Mouse (Mus musculus): ENCODE data around the gene Rpap3. TPM values are rescaled to one million over a fixed set of nuclear protein-coding genes. Genes with fewer than 3 reads are reported as not detected.

Rpap3 gene
- total RNA-seq, 2 experiments from 2014 or later, result 26.6 to 28.4 TPM

DNA sequence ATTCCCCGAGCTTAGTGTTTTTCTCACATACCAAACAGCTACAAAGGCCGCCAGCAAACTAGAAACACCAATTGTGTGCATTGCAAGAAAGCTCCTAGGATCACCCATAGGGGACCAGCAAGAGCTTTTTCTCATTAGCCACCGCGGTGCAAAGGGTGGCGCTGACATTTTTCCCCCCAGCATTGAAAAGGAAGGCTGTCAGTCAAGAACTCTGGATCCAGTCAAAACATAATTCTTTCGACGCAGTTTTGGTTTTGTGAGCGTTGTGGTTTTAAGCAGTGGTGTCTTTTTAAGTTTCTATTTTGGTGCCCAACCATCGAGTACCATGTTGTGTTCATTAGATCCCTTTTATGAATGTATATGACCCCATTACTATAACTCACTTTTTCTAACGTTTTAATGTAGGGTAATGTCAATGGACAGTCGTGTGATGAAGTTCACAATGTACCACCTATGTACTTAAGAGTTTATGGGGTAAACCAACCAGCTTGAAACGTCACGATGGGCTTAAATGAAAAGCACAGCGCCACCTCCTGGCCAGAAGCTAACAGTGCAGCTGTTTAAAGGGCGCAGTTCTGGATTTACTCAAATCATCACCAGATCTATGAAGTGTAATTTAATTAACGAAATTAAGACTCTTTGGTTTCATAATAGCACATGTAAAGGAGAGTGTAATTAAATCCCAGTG, 40.5 kb downstream of the Rpap3 start:
- TF ChIP-seq CTCF (IDR thresholded peaks at IDR 0.05), result peak; percentile 77
- Histone ChIP-seq H3K4me3 (no peak overlapping the region), H3K27ac (no peak overlapping the region)
- intact Hi-C loops (cut with DNase I), result loop anchor here (1.0 to 5.0 kb wide), 3 partner anchors 112 to 470 kb away; partner anchors contain the start of genes Amigo2, Pced1b and Slc48a1
- no peak for DNase-seq (ENCODE audit: extremely low spot score in 1 of 2, low spot score in 2 of 2)

DNA sequence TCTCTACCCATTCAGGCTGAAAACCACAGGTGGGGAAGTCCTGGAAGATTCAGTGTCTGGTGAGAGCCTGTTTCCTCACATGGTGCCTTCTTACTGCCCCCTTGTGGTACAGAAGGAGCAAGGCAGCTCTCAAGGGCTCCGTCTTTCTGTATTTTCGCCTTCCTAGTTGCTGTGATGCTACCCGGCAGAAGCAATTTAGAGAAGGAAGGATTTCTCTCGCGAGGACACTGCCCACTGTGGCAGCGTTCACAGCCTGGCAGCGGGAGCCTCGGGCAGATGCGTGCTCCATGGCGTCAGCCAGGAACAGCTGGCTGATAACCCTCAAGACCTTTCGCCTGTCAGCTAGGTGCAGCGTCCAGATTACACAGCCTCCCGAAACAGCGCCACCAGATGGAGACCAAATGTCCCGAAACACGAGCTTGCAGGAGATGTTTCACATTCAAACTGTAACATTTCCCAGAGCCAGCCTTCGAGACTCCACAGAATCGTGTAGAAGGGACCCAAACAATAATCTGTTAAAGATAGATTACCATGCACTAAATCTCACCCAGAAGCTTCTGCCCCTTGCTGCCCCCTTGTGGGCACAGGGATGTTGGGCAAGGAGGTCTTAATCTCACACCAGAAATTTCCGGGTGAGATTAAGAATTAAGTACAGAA, 41.7 kb downstream of the Rpap3 start:
- H3K27ac ChIP-seq, result peak overlapping the region; percentile 82
- intact Hi-C loops (cut with DNase I), result loop anchor here (1.0 to 5.0 kb wide), 2 partner anchors 417 to 469 kb away; partner anchors contain the start of genes Amigo2 and Pced1b
- DNase-seq (ENCODE audit: extremely low spot score in 1 of 2, low spot score in 2 of 2), result peak; percentile 65 to 73
- peak overlapping the region; percentile 49 for H3K4me3 ChIP-seq
- TF ChIP-seq CTCF (IDR thresholded peaks at IDR 0.05), result peak; percentile 72

DNA sequence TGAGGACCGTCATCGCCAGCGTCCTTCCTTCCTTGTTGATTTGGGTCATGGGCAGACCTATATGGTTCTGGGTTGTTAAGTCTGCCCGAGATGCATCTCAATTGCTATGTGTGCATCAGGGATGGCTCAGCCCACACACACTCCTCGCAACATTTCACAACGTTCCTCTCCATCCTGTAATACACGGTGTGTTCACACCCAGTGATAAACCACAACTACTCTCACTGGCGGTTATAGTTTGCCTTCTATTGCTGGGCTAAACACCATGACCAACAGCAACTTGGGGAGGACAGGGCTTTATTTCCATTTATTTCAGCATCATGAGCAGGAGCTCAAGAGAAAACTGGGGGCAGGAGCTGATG, 46.9 kb downstream of the Rpap3 start:
- H3K27ac ChIP-seq, result no peak overlapping the region
- TF ChIP-seq CTCF (IDR thresholded peaks at IDR 0.05), result no peak
- intact Hi-C loops (cut with DNase I), result loop anchor here (5.0 kb wide), 2 partner anchors 326 to 421 kb away; no protein-coding TSS in a partner anchor
- no peak for DNase-seq (ENCODE audit: extremely low spot score in 1 of 2, low spot score in 2 of 2)
- no peak overlapping the region for H3K4me3 ChIP-seq

DNA sequence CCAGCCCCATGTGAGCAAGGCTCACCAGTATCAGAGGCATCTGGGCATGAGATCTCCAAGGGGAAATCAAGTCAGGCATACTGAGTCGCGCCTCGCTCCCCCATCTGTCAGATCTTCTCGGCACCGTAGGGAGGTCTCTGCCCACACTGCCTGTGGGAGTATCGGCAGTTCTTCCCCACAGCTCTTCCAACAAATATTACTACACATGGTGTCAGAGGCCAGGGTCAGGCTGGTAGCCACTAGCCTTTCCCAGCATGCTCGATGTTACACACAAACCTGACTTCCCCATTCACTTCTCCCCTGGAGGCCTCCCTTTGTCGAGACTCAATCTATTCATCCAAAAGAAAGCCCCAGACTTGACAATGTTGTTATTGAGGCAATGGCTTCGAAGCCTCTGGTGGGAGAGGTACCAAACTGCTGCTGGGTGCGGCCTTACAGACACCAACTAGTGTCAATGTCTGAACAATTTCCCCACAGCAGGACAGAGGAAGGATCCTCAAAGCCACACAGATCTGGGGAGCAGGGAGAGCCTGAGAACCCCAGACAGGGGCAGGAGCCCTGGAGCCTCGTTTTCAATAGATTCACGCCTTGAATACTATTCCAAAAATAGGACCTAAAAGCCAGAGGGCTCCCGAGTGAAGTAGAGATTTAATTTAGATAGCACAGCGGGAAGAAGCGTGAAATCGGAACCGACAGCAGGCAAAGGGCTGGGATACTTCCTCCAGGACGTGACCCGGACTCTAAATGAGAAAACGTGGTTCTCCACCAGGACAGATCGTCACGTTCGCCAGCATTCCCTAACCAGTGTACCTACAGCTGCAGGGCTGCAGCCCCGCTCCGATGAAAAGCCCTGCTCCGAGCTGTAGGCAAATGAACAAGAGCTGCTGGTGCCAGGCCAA, 47.5 kb downstream of the Rpap3 start:
- no peak for TF ChIP-seq CTCF (IDR thresholded peaks at IDR 0.05)
- Histone ChIP-seq H3K4me3 (no peak overlapping the region), H3K27ac (no peak overlapping the region)
- intact Hi-C loops (cut with DNase I), result loop anchor here (5.0 kb wide), 2 partner anchors 326 to 421 kb away; no protein-coding TSS in a partner anchor
- no peak for DNase-seq (ENCODE audit: extremely low spot score in 1 of 2, low spot score in 2 of 2)

DNA sequence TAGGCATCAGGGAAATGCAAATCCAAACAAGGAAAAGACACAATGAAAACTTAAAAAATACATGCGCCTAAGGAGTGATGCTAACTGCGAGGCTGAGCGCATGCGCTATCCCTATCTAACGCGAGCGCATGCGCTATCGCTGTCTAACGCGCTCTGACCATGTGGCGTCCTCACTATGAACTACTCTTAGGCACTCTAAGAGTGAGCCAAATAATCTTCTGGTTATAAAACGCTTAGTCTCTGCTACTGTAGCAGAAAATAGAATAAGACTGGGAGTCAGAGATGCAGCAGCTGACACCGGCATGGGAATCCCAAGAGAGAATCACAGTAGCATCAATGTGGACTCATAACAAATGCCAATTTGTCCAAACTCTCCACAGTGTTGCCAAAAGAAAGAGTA, 48.2 kb downstream of the Rpap3 start:
- no peak for TF ChIP-seq CTCF (IDR thresholded peaks at IDR 0.05)
- Histone ChIP-seq H3K27ac (no peak overlapping the region), H3K4me3 (no peak overlapping the region)
- no peak for DNase-seq (ENCODE audit: extremely low spot score in 1 of 2, low spot score in 2 of 2)
- intact Hi-C loops (cut with DNase I), result loop anchor here (5.0 kb wide), 2 partner anchors 325 to 420 kb away; no protein-coding TSS in a partner anchor

DNA sequence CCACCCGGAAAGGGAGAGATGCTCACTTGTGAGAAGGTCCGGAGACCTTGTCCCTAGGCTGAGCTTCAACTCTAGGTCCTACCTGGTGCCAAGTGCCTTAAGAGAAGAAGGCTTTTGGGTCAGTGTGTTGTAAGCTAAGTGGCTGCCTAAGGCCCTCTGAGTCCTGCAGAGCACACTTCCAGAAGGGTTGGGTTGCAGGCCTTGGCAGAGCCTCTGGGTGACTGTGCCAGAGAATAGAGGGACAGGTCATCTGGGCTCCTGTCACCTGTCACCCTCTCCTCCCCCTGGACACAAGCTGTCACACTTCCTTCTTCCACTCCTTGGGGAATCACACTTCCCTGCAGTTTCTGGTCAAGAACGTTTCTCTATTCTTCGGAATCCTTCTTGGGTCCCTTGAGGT, 55.9 kb downstream of the Rpap3 start:
- Histone ChIP-seq H3K4me3 (no peak overlapping the region), H3K27ac (no peak overlapping the region)
- intact Hi-C loops (cut with DNase I), result no loop called here
- DNase-seq (ENCODE audit: extremely low spot score in 1 of 2, low spot score in 2 of 2), result no peak
- no peak for TF ChIP-seq CTCF (IDR thresholded peaks at IDR 0.05)

DNA sequence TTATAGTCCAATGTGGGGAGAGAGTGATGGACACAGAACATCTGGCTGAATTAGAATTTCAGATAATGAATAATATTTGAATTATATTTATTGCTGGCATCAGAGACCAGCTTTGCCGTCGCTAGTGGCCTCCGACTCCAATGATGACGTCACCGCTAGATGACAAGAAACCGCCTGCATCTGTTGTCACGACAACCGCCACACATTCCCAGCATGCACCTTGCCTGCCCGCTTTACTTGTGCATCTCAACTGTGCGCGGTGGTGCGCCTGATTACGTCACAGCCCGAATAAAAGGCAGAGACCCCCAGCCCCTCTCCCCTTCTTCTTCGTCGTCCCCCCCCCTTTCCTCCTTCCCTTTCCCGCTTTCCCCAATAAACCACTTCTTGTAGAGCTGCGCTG, 57.4 kb downstream of the Rpap3 start:
- TF ChIP-seq CTCF (IDR thresholded peaks at IDR 0.05), result no peak
- DNase-seq (ENCODE audit: extremely low spot score in 1 of 2, low spot score in 2 of 2), result peak; percentile 35 to 51
- intact Hi-C loops (cut with DNase I), result no loop called here
- Histone ChIP-seq H3K4me3 (no peak overlapping the region), H3K27ac (no peak overlapping the region)

DNA sequence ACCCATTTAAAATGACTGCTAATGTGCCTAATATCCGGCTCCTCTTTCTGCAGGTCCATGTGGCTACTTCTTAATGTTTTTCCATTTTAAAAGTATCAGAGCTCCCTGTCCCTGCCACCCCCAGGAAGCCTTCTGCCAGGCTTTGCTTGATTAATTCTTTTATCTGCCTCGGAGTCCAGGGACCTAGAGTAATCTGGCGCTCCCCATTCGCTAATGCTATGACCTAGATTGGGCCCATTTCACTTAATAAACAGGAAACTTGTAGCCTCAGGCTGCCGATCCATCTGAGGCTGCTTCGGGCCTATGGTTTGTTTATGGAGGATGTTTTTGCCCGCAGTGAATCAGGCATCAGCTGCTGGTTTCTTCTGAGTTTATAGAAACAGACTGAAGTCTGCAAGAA, 59.2 kb downstream of the Rpap3 start:
- DNase-seq (ENCODE audit: extremely low spot score in 1 of 2, low spot score in 2 of 2), result no peak
- Histone ChIP-seq H3K27ac (no peak overlapping the region), H3K4me3 (no peak overlapping the region)
- TF ChIP-seq CTCF (IDR thresholded peaks at IDR 0.05), result no peak
- intact Hi-C loops (cut with DNase I), result no loop called here

DNA sequence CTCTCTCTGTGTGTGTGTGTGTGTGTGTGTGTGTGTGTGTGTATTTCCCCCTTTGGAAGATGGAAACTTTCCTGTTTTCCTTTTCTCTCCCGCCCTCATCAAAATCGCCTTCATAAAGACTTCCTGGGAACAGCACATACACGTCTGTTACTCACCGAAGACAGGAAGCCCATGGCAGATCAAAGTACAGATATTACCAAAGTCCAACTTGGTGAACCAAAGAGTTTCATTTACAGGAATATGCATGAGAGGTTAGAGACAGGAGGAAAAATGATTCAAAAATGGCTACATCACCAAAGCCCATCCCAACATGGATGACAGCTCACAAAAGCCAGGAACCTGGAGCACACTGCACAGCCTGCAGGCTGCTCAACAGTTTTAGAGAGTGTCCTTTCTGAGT, 61.6 kb downstream of the Rpap3 start:
- TF ChIP-seq CTCF (IDR thresholded peaks at IDR 0.05), result no peak
- Histone ChIP-seq H3K27ac (no peak overlapping the region), H3K4me3 (no peak overlapping the region)
- intact Hi-C loops (cut with DNase I), result no loop called here
- DNase-seq (ENCODE audit: extremely low spot score in 1 of 2, low spot score in 2 of 2), result no peak

Other genes starting within 250 kb of the Rpap3 start
- gene Endou, start 25.5 kb upstream of the Rpap3 start, total RNA-seq (2021), result 1 to 10 TPM; 2.8 to 4.7 TPM
- gene Rapgef3, start 62.1 kb upstream of the Rpap3 start, total RNA-seq (2021), result 10 to 100 TPM; 46.5 to 50.4 TPM
- 100 to 1,000 TPM; 157 to 161 TPM for gene Slc48a1, start 72.7 kb upstream of the Rpap3 start, total RNA-seq (2021)
- 10 to 100 TPM; 38.4 to 41.6 TPM for gene Hdac7, start 138.7 kb upstream of the Rpap3 start, total RNA-seq (2021)
- under 1 TPM; 0.32 to 0.79 TPM for gene Vdr, start 204.8 kb upstream of the Rpap3 start, total RNA-seq (2021)

Measured in left cerebral cortex, adult 2 months (tissue).